Mouse (Mus musculus) ES-E14 (cell line): ENCODE measurements around the gene Dnah11. TPM values are rescaled to one million over a fixed set of nuclear protein-coding genes. Genes with fewer than 3 reads are reported as not detected.

ENCODE experiments used
- DNase-seq: peaks from one replicate; pipeline ENCODE4 v3.0.0-alpha.2; 2013; ENCODE audit warnings: low read depth, low spot score
- H3K27ac ChIP-seq: 2 replicates; pipeline ENCODE4 v1.5.1; 2012; ENCODE audit warnings: low read depth, mild to moderate bottlenecking, low read length, moderate library complexity, mixed read lengths; ENCODE audit not compliant: poor library complexity, insufficient read depth, severe bottlenecking
- H3K36me3 ChIP-seq: 2 replicates; pipeline ENCODE4 v1.6.1; 2012; ENCODE audit warnings: mild to moderate bottlenecking, low read length, moderate library complexity, mixed read lengths; ENCODE audit not compliant: control insufficient read depth, poor library complexity, insufficient read depth, severe bottlenecking
- H3K4me1 ChIP-seq, 2 experiments: fragments of 150-350 bp in 1 of 2; sonication (generic) in 1 of 2; 2 replicates each; pipeline ENCODE4 v1.6.1; 2012; ENCODE audit warnings: low read length in 2 of 2, mild to moderate bottlenecking in 1 of 2, mixed read lengths in 1 of 2; ENCODE audit not compliant: control insufficient read depth in 2 of 2, insufficient read depth in 2 of 2, poor library complexity in 1 of 2
- H3K4me3 ChIP-seq, 2 experiments: fragments of 150-350 bp in 1 of 2; sonication (generic) in 1 of 2; 2 replicates each; pipeline ENCODE4 v1.5.1; 2012; ENCODE audit warnings: low read length in 2 of 2, low read depth in 1 of 2, mild to moderate bottlenecking in 1 of 2, mixed read lengths in 1 of 2; ENCODE audit not compliant: insufficient read depth in 1 of 2, poor library complexity in 1 of 2, severe bottlenecking in 1 of 2
- H3K9ac ChIP-seq: 2 replicates; pipeline ENCODE4 v1.6.1; 2012; ENCODE audit warnings: low read depth, mild to moderate bottlenecking, low read length, mixed read lengths; ENCODE audit not compliant: poor library complexity, insufficient read depth, severe bottlenecking
- H3K9me3 ChIP-seq: fragments of 150-350 bp; sonication (generic); 2 replicates; pipeline ENCODE4 v1.6.1; 2012; ENCODE audit warnings: low read depth, mild to moderate bottlenecking, low read length; ENCODE audit not compliant: control insufficient read depth, insufficient read depth
- CHD2 ChIP-seq: IDR thresholded peaks from 2 replicates; pipeline ENCODE4 v1.6.1; 2014; ENCODE audit warnings: mild to moderate bottlenecking, low read depth, low read length, inconsistent platforms
- HCFC1 ChIP-seq: IDR thresholded peaks from 2 replicates; pipeline ENCODE4 v1.6.1; 2012; ENCODE audit warnings: low read length, inconsistent platforms, borderline replicate concordance; ENCODE audit not compliant: insufficient read depth
- MAFK ChIP-seq: IDR thresholded peaks from 2 replicates; pipeline ENCODE4 v1.6.1; 2014; ENCODE audit warnings: mild to moderate bottlenecking, low read depth, low read length, inconsistent platforms; ENCODE audit not compliant: insufficient read depth
- ZC3H11A ChIP-seq: IDR thresholded peaks from 2 replicates; pipeline ENCODE4 v1.6.1; 2012; ENCODE audit warnings: low read depth, mild to moderate bottlenecking, inconsistent platforms, low read length, borderline replicate concordance
- ZNF384 ChIP-seq: IDR thresholded peaks from 2 replicates; pipeline ENCODE4 v1.6.1; 2012; ENCODE audit warnings: low read depth, low read length, inconsistent platforms
- in situ Hi-C, 2 experiments: fragments of 600-800 bp; cut with MboI; formaldehyde crosslinking; loops; one replicate each; pipeline ENCODE4 v1.15.1; 2025; ENCODE audit warnings: low sequenced_read_pairs in 2 of 2, inconsistent platforms in 1 of 2; ENCODE audit not compliant: unreplicated experiment in 2 of 2
- total RNA-seq: library from RNA; depleted of rRNA; stranded (reverse); fragments of 300-350 nt; gene quantifications from 2 replicates; pipeline ENCODE4 v1.2.3, GENCODE M21; 2012

Dnah11 gene
- total RNA-seq, 1 experiment, result 0.45 TPM

- TF ChIP-seq HCFC1 (no peak), ZC3H11A (no peak), ZNF384 (no peak), CHD2 (no peak), MAFK (no peak)
- no peak overlapping the region for H3K27ac ChIP-seq
- in situ Hi-C loops, result no loop called here
Measured at GRCm38 (mm10) chr12:118013872-118014271, 185.0 kb downstream of the Dnah11 start.

GRCm38 (mm10) chr12:118011921-118012320 lies 186.9 kb downstream of the Dnah11 start:
- in situ Hi-C loops, result no loop called here
- Histone ChIP-seq H3K27ac (no peak overlapping the region), H3K36me3 (no peaks in the 10 kb centered on the region), H3K9ac (no peak overlapping the region), H3K4me3 (no peak overlapping the region), H3K4me1 (no peaks in the 10 kb centered on the region), H3K9me3 (no peaks in the 10 kb centered on the region)
- no peak for DNase-seq
- no peak for TF ChIP-seq MAFK
- no peak for TF ChIP-seq ZNF384
- TF ChIP-seq HCFC1, result no peak
- no peak for TF ChIP-seq ZC3H11A
- TF ChIP-seq CHD2, result no peak

More at GRCm38 (mm10) chr12:118013872-118014271, 185.0 kb downstream of the Dnah11 start:
- DNase-seq, result no peak
- Histone ChIP-seq H3K4me3 (no peak overlapping the region), H3K4me1 (no peaks in the 10 kb centered on the region), H3K9ac (no peak overlapping the region), H3K9me3 (no peaks in the 10 kb centered on the region), H3K36me3 (no peaks in the 10 kb centered on the region)

GRCm38 (mm10) chr12:117994938-117995337 lies 203.9 kb downstream of the Dnah11 start:
- Histone ChIP-seq H3K4me1 (no peaks in the 10 kb centered on the region), H3K9ac (no peak overlapping the region), H3K4me3 (no peak overlapping the region), H3K9me3 (no peaks in the 10 kb centered on the region), H3K36me3 (no peaks in the 10 kb centered on the region), H3K27ac (no peak overlapping the region)
- in situ Hi-C loops, result loop anchor here in 1 of 2 experiments (10.0 kb wide), 1 partner anchor 860 kb away; no protein-coding TSS in a partner anchor
- TF ChIP-seq ZC3H11A (no peak), MAFK (no peak), ZNF384 (no peak), CHD2 (no peak), HCFC1 (no peak)
- DNase-seq, result no peak

GRCm38 (mm10) chr12:117993499-117993898 lies 205.3 kb downstream of the Dnah11 start:
- no peak overlapping the region for H3K27ac ChIP-seq
- no peaks in the 10 kb centered on the region for H3K4me1 ChIP-seq
- no peaks in the 10 kb centered on the region for H3K9me3 ChIP-seq
- in situ Hi-C loops, result loop anchor here in 1 of 2 experiments (10.0 kb wide), 1 partner anchor 861 kb away; no protein-coding TSS in a partner anchor
- no peak overlapping the region for H3K4me3 ChIP-seq
- peak; percentile 70 for DNase-seq
- no peak for TF ChIP-seq MAFK
- peak; percentile 97 for TF ChIP-seq ZC3H11A
- no peak for TF ChIP-seq ZNF384
- no peak for TF ChIP-seq CHD2
- no peaks in the 10 kb centered on the region for H3K36me3 ChIP-seq
- no peak overlapping the region for H3K9ac ChIP-seq

- no peak for TF ChIP-seq MAFK
- TF ChIP-seq ZNF384, result no peak
- no peak for TF ChIP-seq ZC3H11A
- no peak for TF ChIP-seq HCFC1
- TF ChIP-seq CHD2, result no peak
- in situ Hi-C loops, result no loop called here
- peak; percentile 9 for DNase-seq
- H3K4me1 ChIP-seq, result no peaks in the 10 kb centered on the region
- H3K9ac ChIP-seq, result no peak overlapping the region
- no peak overlapping the region for H3K4me3 ChIP-seq
- no peaks in the 10 kb centered on the region for H3K9me3 ChIP-seq
- H3K36me3 ChIP-seq, result no peaks in the 10 kb centered on the region
- H3K27ac ChIP-seq, result no peak overlapping the region
Measured at GRCm38 (mm10) chr12:117989018-117989828, 209.6 kb downstream of the Dnah11 start.
